Mouse (Mus musculus) hindbrain, postnatal 0 days (tissue): ENCODE data around the gene Vamp2. TPM values are rescaled to one million over a fixed set of nuclear protein-coding genes. Genes with fewer than 3 reads are reported as not detected.

Experiments
- ATAC-seq: fragments of 200-750 bp; cut with Nextera tagmentation; 2 replicates; pipeline ENCODE4 v1.8.0; 2017; ENCODE audit warnings: mild to moderate bottlenecking, moderate TSS enrichment, moderate library complexity
- DNase-seq: peaks from one replicate; pipeline ENCODE4 v3.0.0-alpha.2; 2015; ENCODE audit warnings: low spot score
- H3K27ac ChIP-seq: fragments of 300-500 bp; sonication (generic); 2 replicates; pipeline ENCODE4 v1.5.1; 2014; ENCODE audit warnings: mild to moderate bottlenecking
- H3K27me3 ChIP-seq: fragments of 300-500 bp; sonication (generic); 2 replicates; pipeline ENCODE4 v1.6.1; 2014; ENCODE audit warnings: low read length, mixed read lengths; ENCODE audit not compliant: insufficient read depth
- H3K36me3 ChIP-seq: fragments of 300-500 bp; sonication (generic); 2 replicates; pipeline ENCODE4 v1.6.1; 2014; ENCODE audit warnings: low read length, mixed read lengths; ENCODE audit not compliant: insufficient read depth
- H3K4me1 ChIP-seq: fragments of 300-500 bp; sonication (generic); 2 replicates; pipeline ENCODE4 v1.6.1; 2014; ENCODE audit warnings: antibody characterized with exemption, low read length, mixed read lengths; ENCODE audit not compliant: insufficient read depth
- H3K4me2 ChIP-seq: fragments of 300-500 bp; sonication (generic); 2 replicates; pipeline ENCODE4 v1.6.1; 2014; ENCODE audit warnings: low read depth, mild to moderate bottlenecking, low read length, moderate library complexity, mixed read lengths
- H3K4me3 ChIP-seq: fragments of 300-500 bp; sonication (generic); 2 replicates; pipeline ENCODE4 v1.5.1; 2014; ENCODE audit warnings: low read length
- H3K9ac ChIP-seq: fragments of 300-500 bp; sonication (generic); replicated peaks from 2 replicates; pipeline ENCODE4 v1.6.1; 2014; ENCODE audit warnings: mild to moderate bottlenecking, low read length, moderate library complexity, mixed read lengths
- H3K9me3 ChIP-seq: fragments of 300-500 bp; sonication (generic); 2 replicates; pipeline ENCODE4 v1.6.1; 2016; ENCODE audit warnings: low read length, mixed read lengths
- CTCF ChIP-seq: IDR thresholded peaks from 2 replicates; pipeline ENCODE4 v1.5.1; 2016; ENCODE audit warnings: antibody characterized with exemption, control low read depth, low read depth
- WGBS: fragments of 180-500 bp; shearing (Covaris S2); extraction: QIAGEN DNeasy Blood & Tissue Kit; methylation state at CpG from one replicate; pipeline ENCODE4 v1.1.7; 2014; 5-methylcytosine and 5-hydroxymethylcytosine counted together
- polyA plus RNA-seq: library from polyadenylated mRNA; unstranded; fragments of >200 nt; fragmentation: Nextera tagmentation; extraction: Ambion mirVana; gene quantifications from 2 replicates; pipeline ENCODE4 v1.2.1, GENCODE M21; 2015
- total RNA-seq: library from RNA; depleted of rRNA; stranded (reverse); fragments of >200 nt; gene quantifications from 2 replicates; pipeline ENCODE4 v1.2.3, GENCODE M21; 2014

Vamp2 gene
- total and polyA plus RNA-seq, 2 experiments from 2014 or later = 146 to 489 TPM

- H3K27ac ChIP-seq = no peak overlapping the region
- peaks cover 16% of the 10 kb centered on the region; the same call in 1 of the 2 replicates for H3K4me1 ChIP-seq
- WGBS = 92% methylated on average over 14 of the region's 14 CpGs
- H3K9me3 ChIP-seq = no peaks in the 10 kb centered on the region
- no peak for DNase-seq
- H3K36me3 ChIP-seq = peaks cover 74% of the 10 kb centered on the region
- no peak for TF ChIP-seq CTCF
- H3K27me3 ChIP-seq = no peaks in the 10 kb centered on the region
- H3K4me2 ChIP-seq = no peak overlapping the region
- no peak overlapping the region for H3K4me3 ChIP-seq
- H3K9ac ChIP-seq = no peak overlapping the region
- ATAC-seq = no peak
Observed at GRCm38 (mm10) chr11:69103121-69103520, 14.8 kb downstream of the Vamp2 start.

GRCm38 (mm10) chr11:69103531-69104435 is 15.5 kb downstream of the Vamp2 start:
- no peaks in the 10 kb centered on the region for H3K27me3 ChIP-seq
- no peak for TF ChIP-seq CTCF
- H3K36me3 ChIP-seq = peaks cover 81% of the 10 kb centered on the region
- no peak for ATAC-seq
- no peak overlapping the region for H3K4me3 ChIP-seq
- H3K27ac ChIP-seq = no peak overlapping the region
- no peak for DNase-seq
- no peaks in the 10 kb centered on the region for H3K9me3 ChIP-seq
- no peak overlapping the region for H3K4me2 ChIP-seq
- peaks cover 11% of the 10 kb centered on the region; the same call in 1 of the 2 replicates for H3K4me1 ChIP-seq
- no peak overlapping the region for H3K9ac ChIP-seq
- 90% methylated on average over 15 of the region's 15 CpGs for WGBS

- WGBS = 86% methylated on average over 13 of the region's 14 CpGs
- no peak for TF ChIP-seq CTCF
- DNase-seq = no peak
Observed at GRCm38 (mm10) chr11:69104487-69104886, 16.2 kb downstream of the Vamp2 start.

GRCm38 (mm10) chr11:69105227-69105626 is 16.9 kb downstream of the Vamp2 start:
- no peak for TF ChIP-seq CTCF
- no peak overlapping the region for H3K27ac ChIP-seq
- H3K4me3 ChIP-seq = no peak overlapping the region
- no peak overlapping the region for H3K9ac ChIP-seq
- no peaks in the 10 kb centered on the region for H3K27me3 ChIP-seq
- H3K4me1 ChIP-seq = peaks cover 4% of the 10 kb centered on the region; the same call in 1 of the 2 replicates
- WGBS = 93% methylated on average over 6 of the region's 6 CpGs
- peaks cover 89% of the 10 kb centered on the region for H3K36me3 ChIP-seq
- H3K9me3 ChIP-seq = no peaks in the 10 kb centered on the region
- H3K4me2 ChIP-seq = no peak overlapping the region
- ATAC-seq = no peak
- no peak for DNase-seq

More at GRCm38 (mm10) chr11:69104487-69104886, 16.2 kb downstream of the Vamp2 start:
- no peak for ATAC-seq
- Histone ChIP-seq H3K27ac (no peak overlapping the region), H3K9ac (no peak overlapping the region), H3K4me3 (no peak overlapping the region), H3K36me3 (peaks cover 88% of the 10 kb centered on the region), H3K27me3 (no peaks in the 10 kb centered on the region), H3K4me1 (peaks cover 11% of the 10 kb centered on the region; the same call in 1 of the 2 replicates), H3K4me2 (no peak overlapping the region), H3K9me3 (no peaks in the 10 kb centered on the region)

GRCm38 (mm10) chr11:69105796-69106195 is 17.5 kb downstream of the Vamp2 start:
- WGBS = 83% methylated on average over 2 of the region's 2 CpGs
- ATAC-seq = no peak
- Histone ChIP-seq H3K36me3 (peaks cover 85% of the 10 kb centered on the region), H3K4me3 (no peak overlapping the region), H3K4me1 (no peaks in the 10 kb centered on the region), H3K9me3 (no peaks in the 10 kb centered on the region), H3K27me3 (no peaks in the 10 kb centered on the region), H3K4me2 (no peak overlapping the region), H3K27ac (no peak overlapping the region), H3K9ac (no peak overlapping the region)
- no peak for DNase-seq
- no peak for TF ChIP-seq CTCF

GRCm38 (mm10) chr11:69106299-69106698 is 18.0 kb downstream of the Vamp2 start:
- H3K36me3 ChIP-seq = peaks cover 80% of the 10 kb centered on the region
- DNase-seq (no peak), ATAC-seq (no peak)
- no peak overlapping the region for H3K27ac ChIP-seq
- H3K9ac ChIP-seq = no peak overlapping the region
- H3K4me1 ChIP-seq = no peaks in the 10 kb centered on the region
- WGBS = 92% methylated on average over 11 of the region's 11 CpGs
- H3K4me3 ChIP-seq = no peak overlapping the region
- no peaks in the 10 kb centered on the region for H3K9me3 ChIP-seq
- H3K4me2 ChIP-seq = no peak overlapping the region
- H3K27me3 ChIP-seq = no peaks in the 10 kb centered on the region
- TF ChIP-seq CTCF = no peak

GRCm38 (mm10) chr11:69106842-69107241 is 18.6 kb downstream of the Vamp2 start:
- Histone ChIP-seq H3K4me2 (no peak overlapping the region), H3K27ac (no peak overlapping the region), H3K9me3 (no peaks in the 10 kb centered on the region), H3K36me3 (peaks cover 75% of the 10 kb centered on the region), H3K4me1 (no peaks in the 10 kb centered on the region), H3K9ac (no peak overlapping the region), H3K4me3 (no peak overlapping the region), H3K27me3 (no peaks in the 10 kb centered on the region)
- no peak for ATAC-seq
- no peak for TF ChIP-seq CTCF
- DNase-seq = no peak
- 84% methylated on average over 11 of the region's 11 CpGs for WGBS
